Comparison of ENCODE assay signal across 12 mouse cellular contexts in genomic region chr10:28593566-28594292, GRCm38 (mm10).
DNase-seq lines count a peak whose midpoint lies in the region; ATAC-seq and TF ChIP-seq lines count a peak whose summit lies in the region.
"Had no signal": no experiment of that assay in that cellular context is flagged by ENCODE, and none has a peak within 500 bp of the region (broad histone marks: within the 10 kb centered on the region; RNA-seq: fewer than 3 reads in every experiment).

No protein-coding gene starts in this region.

- no peak for TF ChIP-seq CTCF in spleen, adult 2 months (IDR thresholded peaks at IDR 0.05; ENCODE audit: extremely low read depth, insufficient read depth, insufficient read length, insufficient replicate concordance)
- no peak for TF ChIP-seq CTCF in cerebellum, adult 2 months (IDR thresholded peaks at IDR 0.05; ENCODE audit: borderline replicate concordance, insufficient read depth, low read depth, low read length)

- TF ChIP-seq POLR2A in spleen, adult 2 months (IDR thresholded peaks at IDR 0.05; ENCODE audit: low read depth, low read length): no peak
- no peak for TF ChIP-seq POLR2A in cerebellum, adult 2 months (IDR thresholded peaks at IDR 0.05; ENCODE audit: borderline replicate concordance, insufficient read depth, low read length)

- no peaks in the 10 kb centered on the region for H3K27me3 ChIP-seq in spleen, adult 2 months (ENCODE audit: control insufficient read depth, insufficient read depth, low read length)
- no peaks in the 10 kb centered on the region for H3K27me3 ChIP-seq in midbrain, embryonic 14.5 days (ENCODE audit: control insufficient read depth, insufficient read depth, low read length)
- no peaks in the 10 kb centered on the region for H3K27me3 ChIP-seq in cerebellum, adult 2 months (ENCODE audit: control insufficient read depth, insufficient read depth, low read length)
- no peaks in the 10 kb centered on the region for H3K27me3 ChIP-seq in forebrain, embryonic 12.5 days

- peak; percentile 95 to 96 for ATAC-seq in hematopoietic stem cell, adult 5-6 weeks (replicated peaks in 1 of 2; ENCODE audit: insufficient read depth in 1 of 2, low FRiP score in 2 of 2, low TSS enrichment in 1 of 2, low read depth in 1 of 2, poor library complexity in 2 of 2, severe bottlenecking in 2 of 2)
- ATAC-seq in megakaryocyte-erythroid progenitor cell, adult 5-6 weeks (replicated peaks; ENCODE audit: low FRiP score, low TSS enrichment, poor library complexity, severe bottlenecking): peak; percentile 49; the same call in 1 of the 2 replicates
- ATAC-seq in midbrain, embryonic 14.5 days (ENCODE audit: low FRiP score, low TSS enrichment): no peak
- no peak for ATAC-seq in forebrain, embryonic 12.5 days (ENCODE audit: low FRiP score)
- ATAC-seq: hindbrain, postnatal 0 days had no signal

- H3K4me3 ChIP-seq in spleen, adult 2 months (ENCODE audit: extremely low read depth, insufficient read depth, insufficient read length): no peak overlapping the region
- H3K4me3 ChIP-seq in midbrain, embryonic 14.5 days (replicated peaks; ENCODE audit: low read depth, low read length): no peak overlapping the region
- no peak overlapping the region for H3K4me3 ChIP-seq in cerebellum, adult 2 months (replicated peaks; ENCODE audit: insufficient read depth, low read depth, low read length)
- H3K4me3 ChIP-seq in forebrain, embryonic 12.5 days (replicated peaks): no peak overlapping the region

- no peaks in the 10 kb centered on the region for H3K9me3 ChIP-seq in midbrain, embryonic 14.5 days (ENCODE audit: control insufficient read depth, low read length)
- H3K9me3 ChIP-seq in forebrain, embryonic 12.5 days: no peaks in the 10 kb centered on the region

- peak; percentile 5 to 58 for DNase-seq in spleen, adult 2 months (ENCODE audit: low read depth in 1 of 2, low spot score in 2 of 2)
- no peak for DNase-seq in spleen, postnatal 14 days (ENCODE audit: low spot score in 2 of 2)
- DNase-seq in thymus, postnatal 4 days: peak; percentile 49
- no peak for DNase-seq in midbrain, embryonic 14.5 days
- no peak for DNase-seq in cerebellum, adult 2 months
- DNase-seq: cerebellum, postnatal 36 days; kidney, postnatal 4 days; right cerebral cortex, postnatal 14 days had no signal

- no peak overlapping the region for H3K9ac ChIP-seq in midbrain, embryonic 14.5 days (replicated peaks; ENCODE audit: low read length)
- no peak overlapping the region for H3K9ac ChIP-seq in forebrain, embryonic 12.5 days

- no peak overlapping the region for H3K4me2 ChIP-seq in midbrain, embryonic 14.5 days (ENCODE audit: low read length)
- no peak overlapping the region for H3K4me2 ChIP-seq in forebrain, embryonic 12.5 days

- WGBS in spleen, adult 2 months: 8% methylated on average over 4 of the region's 4 CpGs
- 82% methylated on average over 4 of the region's 4 CpGs for WGBS in midbrain, embryonic 14.5 days
- WGBS in cerebellum, adult 2 months: 76% methylated on average over 4 of the region's 4 CpGs
- 75% methylated on average over 3 of the region's 4 CpGs for WGBS in forebrain, embryonic 12.5 days

- peak overlapping the region; percentile 43; the same call in 1 of the 2 replicates for H3K27ac ChIP-seq in spleen, adult 2 months (ENCODE audit: insufficient read depth, low read length)
- no peak overlapping the region for H3K27ac ChIP-seq in midbrain, embryonic 14.5 days (replicated peaks; ENCODE audit: low read depth, low read length)
- H3K27ac ChIP-seq in cerebellum, adult 2 months (ENCODE audit: insufficient read depth, low read length): no peak overlapping the region
- no peak overlapping the region for H3K27ac ChIP-seq in forebrain, embryonic 12.5 days
- H3K27ac ChIP-seq: hindbrain, postnatal 0 days had no signal

- H3K4me1 ChIP-seq in spleen, adult 2 months (ENCODE audit: control insufficient read depth, insufficient read depth, insufficient read length): peaks cover 8% of the 10 kb centered on the region
- H3K4me1 ChIP-seq in midbrain, embryonic 14.5 days (ENCODE audit: control insufficient read depth, insufficient read depth, low read length): no peaks in the 10 kb centered on the region
- H3K4me1 ChIP-seq in cerebellum, adult 2 months (ENCODE audit: control insufficient read depth, insufficient read depth, low read length): no peaks in the 10 kb centered on the region
- no peaks in the 10 kb centered on the region for H3K4me1 ChIP-seq in forebrain, embryonic 12.5 days

- no peaks in the 10 kb centered on the region for H3K36me3 ChIP-seq in spleen, adult 2 months (ENCODE audit: control insufficient read depth, insufficient read depth, low read length)
- no peaks in the 10 kb centered on the region for H3K36me3 ChIP-seq in midbrain, embryonic 14.5 days (ENCODE audit: control insufficient read depth, insufficient read depth, low read length)
- no peaks in the 10 kb centered on the region for H3K36me3 ChIP-seq in forebrain, embryonic 12.5 days (replicated peaks)

Comparison
In these comparisons a context has a peak if more than half of its experiments do, and no peak if none do; other contexts are left out.
1. DNase-seq: peak in spleen, adult 2 months (2 of 2) and thymus, postnatal 4 days (single experiment); none in spleen, postnatal 14 days (0 of 2), midbrain, embryonic 14.5 days (single experiment) and cerebellum, adult 2 months (0 of 2).
2. ATAC-seq: peak in hematopoietic stem cell, adult 5-6 weeks (2 of 2) and megakaryocyte-erythroid progenitor cell, adult 5-6 weeks (single experiment); none in midbrain, embryonic 14.5 days (single experiment) and forebrain, embryonic 12.5 days (single experiment).